Mouse (Mus musculus) gastrocnemius, adult 2 months (tissue): ENCODE results near the gene Tmsb15b1. TPM values are rescaled to one million over a fixed set of nuclear protein-coding genes. Genes with fewer than 3 reads are reported as not detected.
A peak's percentile ranks its signal among the peaks of the same experiment; 100 is the strongest.
"Not testable (repeated sequence)": the region's sequence is repeated elsewhere in the genome, so short reads cannot be mapped to it uniquely, and the experiment has no call there.

Experiments
- DNase-seq: peaks from one replicate; pipeline ENCODE4 v3.0.0; 2022
- H3K27ac ChIP-seq: fragments of 200-600 bp; 2 replicates; pipeline ENCODE4 v1.8.1; 2022; ENCODE audit warnings: mild to moderate bottlenecking
- H3K4me3 ChIP-seq: fragments of 200-600 bp; 2 replicates; pipeline ENCODE4 v1.8.1; 2022; ENCODE audit warnings: mild to moderate bottlenecking, moderate library complexity
- CTCF ChIP-seq: fragments of 200-600 bp; IDR thresholded peaks from 2 replicates; pipeline ENCODE4 v1.8.1; 2022; ENCODE audit warnings: antibody characterized with exemption, mild to moderate bottlenecking, moderate library complexity
- intact Hi-C: fragments of 180-260 bp; cut with DNase I; formaldehyde crosslinking; loops from one replicate; pipeline ENCODE4 v1.15.1; 2025
- long read RNA-seq, 2 experiments: library from polyadenylated mRNA; stranded (forward); transcript quantifications; one replicate each; pipeline ENCODE4 v2.0.0; 2021
- total RNA-seq, 2 experiments: library from RNA; stranded (reverse); gene quantifications; 2 replicates each; pipeline ENCODE4 v1.2.3; 2021

The Tmsb15b1 gene
- 1 to 10 TPM in 1 of 2 experiments, not detected in 1; 2.4 TPM for total RNA-seq
- long read RNA-seq, experiment 1: 0 reads
- long read RNA-seq, experiment 2, partial matches to known transcripts: 0 of 2 reads
- long read RNA-seq, experiment 2, other reads (novel, unspliced or antisense): 1 of 2 reads

GRCm38 (mm10) chrX:136976424-136977084 is at the start of gene Tmsb15b1, which contains the start of gene Tmsb15l:
TSS of gene Tmsb15b1 (minus strand) at chrX:136976874.
TSS of gene Tmsb15l (minus strand) at chrX:136976869.
- intact Hi-C loops: no loop called here
- peak; percentile 58 for DNase-seq
- TF ChIP-seq CTCF: no peak
- H3K4me3 ChIP-seq: peak within 1 kb of the TSS; percentile 58
- H3K27ac ChIP-seq: no peak within 1 kb of the TSS

- DNase-seq: peak; percentile 50
- no peak overlapping the region for H3K4me3 ChIP-seq
- peak; percentile 71 for TF ChIP-seq CTCF
- no peak overlapping the region for H3K27ac ChIP-seq
- intact Hi-C loops: loop anchor here (5.0 kb wide), 1 partner anchor 277 kb away; the partner anchor contains the start of gene Morf4l2
Observed at GRCm38 (mm10) chrX:137019310-137019709, 42.6 kb upstream of the Tmsb15b1 start.

- no peak for DNase-seq
- intact Hi-C loops: loop anchor here (5.0 kb wide), 1 partner anchor 275 kb away; the partner anchor contains the start of gene Morf4l2
- Histone ChIP-seq H3K4me3 (no peak overlapping the region), H3K27ac (no peak overlapping the region)
- TF ChIP-seq CTCF: no peak
Observed at GRCm38 (mm10) chrX:137017668-137018067, 41.0 kb upstream of the Tmsb15b1 start.

GRCm38 (mm10) chrX:137015099-137015709 is 38.5 kb upstream of the Tmsb15b1 start:
- Histone ChIP-seq H3K27ac (no peak overlapping the region), H3K4me3 (no peak overlapping the region)
- intact Hi-C loops: loop anchor here (5.0 kb wide), 1 partner anchor 273 kb away; the partner anchor contains the start of gene Morf4l2
- DNase-seq: peak; percentile 40
- peak; percentile 64 for TF ChIP-seq CTCF

GRCm38 (mm10) chrX:136996256-136996655 is 19.6 kb upstream of the Tmsb15b1 start:
- no peak for DNase-seq
- intact Hi-C loops: no loop called here
- no peak for TF ChIP-seq CTCF
- no peak overlapping the region for H3K27ac ChIP-seq
- H3K4me3 ChIP-seq: no peak overlapping the region

GRCm38 (mm10) chrX:136993641-136994040 is 17.0 kb upstream of the Tmsb15b1 start:
- no peak for TF ChIP-seq CTCF
- intact Hi-C loops: no loop called here
- DNase-seq: no peak
- no peak overlapping the region for H3K4me3 ChIP-seq
- no peak overlapping the region for H3K27ac ChIP-seq

GRCm38 (mm10) chrX:136992978-136993547 is 16.4 kb upstream of the Tmsb15b1 start, which contains the start of gene Zcchc18:
TSS of gene Zcchc18 (plus strand) at chrX:136993155.
- peak; percentile 22 for DNase-seq
- Histone ChIP-seq H3K4me3 (peak within 1 kb of the TSS; percentile 62), H3K27ac (no peak within 1 kb of the TSS)
- TF ChIP-seq CTCF: no peak
- intact Hi-C loops: no loop called here

GRCm38 (mm10) chrX:136992191-136992965 is 15.7 kb upstream of the Tmsb15b1 start:
- H3K27ac ChIP-seq: no peak overlapping the region
- intact Hi-C loops: no loop called here
- DNase-seq: no peak
- H3K4me3 ChIP-seq: peak overlapping the region; percentile 62
- no peak for TF ChIP-seq CTCF

- TF ChIP-seq CTCF: no peak
- no peak for DNase-seq
- no peak overlapping the region for H3K4me3 ChIP-seq
- no peak overlapping the region for H3K27ac ChIP-seq
- intact Hi-C loops: no loop called here
Observed at GRCm38 (mm10) chrX:136991274-136991673, 14.6 kb upstream of the Tmsb15b1 start.

GRCm38 (mm10) chrX:136986039-136986438 is 9.4 kb upstream of the Tmsb15b1 start:
- TF ChIP-seq CTCF: no peak
- DNase-seq: no peak
- intact Hi-C loops: no loop called here
- no peak overlapping the region for H3K27ac ChIP-seq
- H3K4me3 ChIP-seq: no peak overlapping the region

GRCm38 (mm10) chrX:136978616-136979015 is 1.9 kb upstream of the Tmsb15b1 start:
- intact Hi-C loops: no loop called here
- Histone ChIP-seq H3K4me3 (no peak overlapping the region), H3K27ac (no peak overlapping the region)
- peak; percentile 47 for TF ChIP-seq CTCF
- DNase-seq: no peak

GRCm38 (mm10) chrX:136975397-136975796 is 1.3 kb downstream of the Tmsb15b1 start, which contains the start of gene Tmsb15b2:
TSS of gene Tmsb15b2 (minus strand) at chrX:136975497.
- peak within 1 kb of the TSS; percentile 58 for H3K4me3 ChIP-seq
- DNase-seq, intact Hi-C loops, H3K27ac ChIP-seq: not testable (repeated sequence)
